Mouse (Mus musculus) stomach, embryonic 14.5 days (tissue): Measurements from ENCODE around the gene Atp5d. TPM values are rescaled to one million over a fixed set of nuclear protein-coding genes. Genes with fewer than 3 reads are reported as not detected.

Experiments used
- ATAC-seq: fragments of 200-750 bp; cut with Nextera tagmentation; 2 replicates; pipeline ENCODE4 v1.8.0; 2017; ENCODE audit warnings: low read depth, moderate TSS enrichment; ENCODE audit not compliant: insufficient number of reproducible peaks, insufficient read depth, low FRiP score
- H3K27ac ChIP-seq: fragments of 300-500 bp; sonication (generic); 2 replicates; pipeline ENCODE4 v1.5.1; 2014; ENCODE audit warnings: mild to moderate bottlenecking, low read length, moderate library complexity, mixed read lengths
- H3K27me3 ChIP-seq: fragments of 300-500 bp; sonication (generic); 2 replicates; pipeline ENCODE4 v1.6.1; 2014; ENCODE audit warnings: low read length, control low read depth, mixed read lengths; ENCODE audit not compliant: control insufficient read depth, insufficient read depth
- H3K36me3 ChIP-seq: fragments of 300-500 bp; sonication (generic); 2 replicates; pipeline ENCODE4 v1.6.1; 2014; ENCODE audit warnings: mild to moderate bottlenecking, control low read depth, low read length, moderate library complexity, mixed read lengths; ENCODE audit not compliant: control insufficient read depth, insufficient read depth
- H3K4me1 ChIP-seq: fragments of 300-500 bp; sonication (generic); 2 replicates; pipeline ENCODE4 v1.6.1; 2014; ENCODE audit warnings: low read length, control low read depth, mixed read lengths; ENCODE audit not compliant: control insufficient read depth, insufficient read depth
- H3K4me2 ChIP-seq: fragments of 300-500 bp; sonication (generic); replicated peaks from 2 replicates; pipeline ENCODE4 v1.6.1; 2014; ENCODE audit warnings: low read depth, low read length, control low read depth
- H3K4me3 ChIP-seq: fragments of 300-500 bp; sonication (generic); 2 replicates; pipeline ENCODE4 v1.5.1; 2014; ENCODE audit warnings: low read depth, low read length, control low read depth
- H3K9ac ChIP-seq: fragments of 300-500 bp; sonication (generic); replicated peaks from 2 replicates; pipeline ENCODE4 v1.6.1; 2014; ENCODE audit warnings: low read depth, mild to moderate bottlenecking, control low read depth, low read length, moderate library complexity, mixed read lengths
- H3K9me3 ChIP-seq: fragments of 300-500 bp; sonication (generic); 2 replicates; pipeline ENCODE4 v1.6.1; 2016; ENCODE audit warnings: low read depth, low read length, control low read depth; ENCODE audit not compliant: control insufficient read depth
- WGBS: fragments of 180-500 bp; shearing (Covaris S2); extraction: QIAGEN DNeasy Blood & Tissue Kit; methylation state at CpG from one replicate; pipeline ENCODE4 v1.1.7; 2014; 5-methylcytosine and 5-hydroxymethylcytosine counted together
- polyA plus RNA-seq: library from polyadenylated mRNA; unstranded; fragments of >200 nt; fragmentation: Nextera tagmentation; extraction: Ambion mirVana; gene quantifications from 2 replicates; pipeline ENCODE4 v1.2.1, GENCODE M21; 2014

Atp5d gene
- polyA plus RNA-seq, 1 experiment from 2014 or later, result 531 TPM

- H3K27me3 ChIP-seq, result 0 out of 2 replicates have a peak, but pooled peaks cover 7% of the 10 kb centered on the region
- peaks cover 20% of the 10 kb centered on the region; the same call in 1 of the 2 replicates for H3K4me1 ChIP-seq
- peak overlapping the region; percentile 97 for H3K4me2 ChIP-seq
- H3K27ac ChIP-seq, result 0 out of 2 replicates have a peak overlapping the region, but pooled peaks have one; percentile 79
- peak overlapping the region; percentile 86; the same call in 1 of the 2 replicates for H3K9ac ChIP-seq
- no peaks in the 10 kb centered on the region for H3K9me3 ChIP-seq
- peaks cover 10% of the 10 kb centered on the region; the same call in 1 of the 2 replicates for H3K36me3 ChIP-seq
- 0 out of 2 replicates have a peak, but pooled peaks have one; percentile 1 for ATAC-seq
- under 1% methylated on average over 8 of the region's 10 CpGs for WGBS
- peak overlapping the region; percentile 73 for H3K4me3 ChIP-seq
These were observed 975 bp downstream of the Atp5d start for GRCm38 (mm10) chr10:80139439-80139775.

- Histone ChIP-seq H3K9me3 (no peaks in the 10 kb centered on the region), H3K4me3 (no peak overlapping the region), H3K36me3 (peaks cover 17% of the 10 kb centered on the region; the same call in 1 of the 2 replicates), H3K9ac (no peak overlapping the region), H3K4me2 (no peak overlapping the region), H3K27me3 (0 out of 2 replicates have a peak, but pooled peaks cover 7% of the 10 kb centered on the region), H3K27ac (no peak overlapping the region), H3K4me1 (peaks cover 23% of the 10 kb centered on the region; the same call in 1 of the 2 replicates)
- no peak for ATAC-seq
- 73% methylated on average over 11 of the region's 11 CpGs for WGBS
These were observed 1.7 kb downstream of the Atp5d start for GRCm38 (mm10) chr10:80139975-80140665.

GRCm38 (mm10) chr10:80140666-80141035 is 2.2 kb downstream of the Atp5d start, which contains the start of gene Cbarp:
Gene Cbarp (minus strand): TSS chr10:80140835.
- peak within 1 kb of the TSS; percentile 88 for H3K27ac ChIP-seq
- H3K36me3 ChIP-seq, result peaks cover 22% of the 10 kb centered on the region; the same call in 1 of the 2 replicates
- H3K4me3 ChIP-seq, result peak within 1 kb of the TSS; percentile 66
- ATAC-seq, result no peak
- no peaks in the 10 kb centered on the region for H3K9me3 ChIP-seq
- no peak within 1 kb of the TSS for H3K9ac ChIP-seq
- 0 out of 2 replicates have a peak, but pooled peaks cover 7% of the 10 kb centered on the region for H3K27me3 ChIP-seq
- H3K4me2 ChIP-seq, result peak within 1 kb of the TSS; percentile 65
- H3K4me1 ChIP-seq, result peaks cover 26% of the 10 kb centered on the region
- WGBS, result 69% methylated on average over 10 of the region's 10 CpGs

GRCm38 (mm10) chr10:80141243-80141642 is 2.8 kb downstream of the Atp5d start:
- Histone ChIP-seq H3K27me3 (0 out of 2 replicates have a peak, but pooled peaks cover 7% of the 10 kb centered on the region), H3K4me3 (peak overlapping the region; percentile 66)
- ATAC-seq, result peak; percentile 67

GRCm38 (mm10) chr10:80141786-80142529 is 3.5 kb downstream of the Atp5d start:
- peaks cover 27% of the 10 kb centered on the region; the same call in 1 of the 2 replicates for H3K36me3 ChIP-seq

More at GRCm38 (mm10) chr10:80141243-80141642, 2.8 kb downstream of the Atp5d start:
- H3K9me3 ChIP-seq, result no peaks in the 10 kb centered on the region
- peak overlapping the region; percentile 65 for H3K4me2 ChIP-seq
- H3K4me1 ChIP-seq, result peaks cover 32% of the 10 kb centered on the region
- no peak overlapping the region for H3K9ac ChIP-seq
- peak overlapping the region; percentile 88 for H3K27ac ChIP-seq
- WGBS, result under 1% methylated on average over 29 of the region's 29 CpGs
- peaks cover 27% of the 10 kb centered on the region; the same call in 1 of the 2 replicates for H3K36me3 ChIP-seq

GRCm38 (mm10) chr10:80142530-80142925 is 4.1 kb downstream of the Atp5d start:
- Histone ChIP-seq H3K4me1 (peaks cover 37% of the 10 kb centered on the region), H3K27me3 (no peaks in the 10 kb centered on the region), H3K4me2 (peak overlapping the region; percentile 65), H3K36me3 (peaks cover 27% of the 10 kb centered on the region; the same call in 1 of the 2 replicates), H3K27ac (peak overlapping the region; percentile 80), H3K9ac (peak overlapping the region; percentile 76), H3K4me3 (peak overlapping the region; percentile 66), H3K9me3 (no peaks in the 10 kb centered on the region)
- under 1% methylated on average over 15 of the region's 15 CpGs for WGBS
- no peak for ATAC-seq

More at GRCm38 (mm10) chr10:80141786-80142529, 3.5 kb downstream of the Atp5d start:
- H3K9ac ChIP-seq, result peak overlapping the region; percentile 76
- H3K27me3 ChIP-seq, result 0 out of 2 replicates have a peak, but pooled peaks cover 3% of the 10 kb centered on the region
- peak overlapping the region; percentile 65 for H3K4me2 ChIP-seq
- H3K9me3 ChIP-seq, result no peaks in the 10 kb centered on the region
- under 1% methylated on average over 43 of the region's 43 CpGs for WGBS
- H3K4me1 ChIP-seq, result peaks cover 37% of the 10 kb centered on the region
- H3K27ac ChIP-seq, result peak overlapping the region; percentile 80
- peak; percentile 88 for ATAC-seq
- H3K4me3 ChIP-seq, result peak overlapping the region; percentile 66

GRCm38 (mm10) chr10:80143664-80144063 is 5.2 kb downstream of the Atp5d start:
- Histone ChIP-seq H3K9me3 (no peaks in the 10 kb centered on the region), H3K9ac (no peak overlapping the region; the same call in 1 of the 2 replicates), H3K36me3 (peaks cover 27% of the 10 kb centered on the region; the same call in 1 of the 2 replicates), H3K27me3 (no peaks in the 10 kb centered on the region), H3K4me3 (no peak overlapping the region), H3K27ac (no peak overlapping the region), H3K4me1 (peaks cover 33% of the 10 kb centered on the region), H3K4me2 (no peak overlapping the region)
- WGBS, result 93% methylated on average over 7 of the region's 7 CpGs
- no peak for ATAC-seq

- H3K4me1 ChIP-seq, result peaks cover 33% of the 10 kb centered on the region
- H3K36me3 ChIP-seq, result peaks cover 27% of the 10 kb centered on the region; the same call in 1 of the 2 replicates
- H3K4me3 ChIP-seq, result no peak overlapping the region
- no peak overlapping the region for H3K4me2 ChIP-seq
- no peaks in the 10 kb centered on the region for H3K9me3 ChIP-seq
- no peak overlapping the region for H3K9ac ChIP-seq
- ATAC-seq, result no peak
- 90% methylated on average over 12 of the region's 12 CpGs for WGBS
- H3K27me3 ChIP-seq, result no peaks in the 10 kb centered on the region
- no peak overlapping the region for H3K27ac ChIP-seq
These were observed 5.7 kb downstream of the Atp5d start for GRCm38 (mm10) chr10:80144159-80144558.
